In the genomic region with DNA sequence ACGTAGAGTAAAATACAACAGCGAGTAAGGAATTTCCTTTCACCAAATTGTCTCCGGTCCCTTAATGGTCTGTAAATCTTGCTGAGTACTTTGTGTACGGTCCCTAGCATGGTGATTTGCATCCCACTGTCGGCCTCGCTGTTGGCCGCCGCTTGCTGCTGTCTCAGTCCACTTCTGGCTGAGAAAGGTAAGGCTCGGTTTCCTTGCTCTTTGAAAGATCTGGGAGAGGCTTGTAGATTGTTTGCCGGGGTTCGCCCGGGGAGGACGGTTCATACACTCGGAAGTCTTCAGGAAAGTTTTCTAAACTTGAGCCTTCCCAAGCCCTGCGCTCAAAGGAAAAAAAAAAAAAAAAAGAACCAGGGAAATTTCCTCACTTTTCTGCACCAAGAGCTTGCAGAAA, we compare ENCODE assay signal across 8 mouse cellular contexts. TPM values are rescaled to one million over a fixed set of nuclear protein-coding genes. Genes with fewer than 3 reads are reported as not detected.
DNase-seq lines count a peak whose midpoint lies in the region; ATAC-seq and TF ChIP-seq lines count a peak whose summit lies in the region.

No protein-coding gene starts in this region.

- under 1% methylated on average over 15 of the region's 15 CpGs for WGBS in embryonic facial prominence, embryonic 15.5 days
- WGBS in lung, embryonic 14.5 days: 2% methylated on average over 15 of the region's 15 CpGs

- no peak for TF ChIP-seq CTCF in lung, embryonic 14.5 days (IDR thresholded peaks at IDR 0.05; ENCODE audit: low read depth)

- DNase-seq in right cerebral cortex, adult 18-20 months: peak; percentile 20
- no peak for DNase-seq in right cerebral cortex, postnatal 36 days (ENCODE audit: low spot score in 2 of 2)
- peak; percentile 74 to 75 for DNase-seq in heart, postnatal 10 days
- peak; percentile 67 to 70 for DNase-seq in kidney, postnatal 36 days
- DNase-seq in lung, embryonic 14.5 days: peak; percentile 87
- DNase-seq in retina, embryonic 14.5 days (ENCODE audit: low spot score): peak; percentile 73
- no peak for DNase-seq in cerebellum, adult 8-10 months

- no peak for ATAC-seq in embryonic facial prominence, embryonic 15.5 days (ENCODE audit: insufficient number of reproducible peaks, low FRiP score, low TSS enrichment, low read depth)
- no peak for ATAC-seq in lung, embryonic 14.5 days (ENCODE audit: insufficient read depth)

- H3K9me3 ChIP-seq in embryonic facial prominence, embryonic 15.5 days (replicated peaks): no peaks in the 10 kb centered on the region
- no peaks in the 10 kb centered on the region for H3K9me3 ChIP-seq in lung, embryonic 14.5 days (ENCODE audit: low read depth, low read length)

- H3K4me3 ChIP-seq in embryonic facial prominence, embryonic 15.5 days (replicated peaks): peak overlapping the region; percentile 50
- H3K4me3 ChIP-seq in lung, embryonic 14.5 days (ENCODE audit: low read depth, low read length): peak overlapping the region; percentile 45

- H3K36me3 ChIP-seq in embryonic facial prominence, embryonic 15.5 days: peaks cover 5% of the 10 kb centered on the region; the same call in 1 of the 2 replicates
- H3K36me3 ChIP-seq in lung, embryonic 14.5 days (ENCODE audit: insufficient read depth): no peaks in the 10 kb centered on the region

- H3K9ac ChIP-seq in embryonic facial prominence, embryonic 15.5 days: peak overlapping the region; percentile 35
- H3K9ac ChIP-seq in lung, embryonic 14.5 days: peak overlapping the region; percentile 54

- H3K27ac ChIP-seq in embryonic facial prominence, embryonic 15.5 days (replicated peaks): peak overlapping the region; percentile 69; the same call in 1 of the 2 replicates
- 0 out of 2 replicates have a peak overlapping the region, but pooled peaks have one; percentile 15 for H3K27ac ChIP-seq in lung, embryonic 14.5 days (ENCODE audit: low read depth)

- H3K27me3 ChIP-seq in embryonic facial prominence, embryonic 15.5 days: no peaks in the 10 kb centered on the region; the same call in 1 of the 2 replicates
- peaks cover 9% of the 10 kb centered on the region; the same call in 1 of the 2 replicates for H3K27me3 ChIP-seq in lung, embryonic 14.5 days (ENCODE audit: insufficient read depth, low read length)

- intact Hi-C loops in heart, postnatal 10 days (cut with DNase I): loop anchor here (5.0 kb wide), 1 partner anchor 43 kb away; no protein-coding TSS in a partner anchor

- peak overlapping the region; percentile 63 for H3K4me2 ChIP-seq in embryonic facial prominence, embryonic 15.5 days (replicated peaks)
- H3K4me2 ChIP-seq in lung, embryonic 14.5 days: peak overlapping the region; percentile 67

- peaks cover 54% of the 10 kb centered on the region for H3K4me1 ChIP-seq in embryonic facial prominence, embryonic 15.5 days
- peaks cover 23% of the 10 kb centered on the region for H3K4me1 ChIP-seq in lung, embryonic 14.5 days (ENCODE audit: insufficient read depth)

RNA-seq across cellular contexts. Expression of gene Tmem100, which starts 0.4 kb away (rescaled TPM):
- polyA plus RNA-seq in embryonic facial prominence, embryonic 15.5 days (2015; fragmentation: Nextera tagmentation; extraction: Ambion mirVana): 27.4 and 30.6 TPM in 2 replicates
- total RNA-seq in heart, postnatal 10 days (2021): 10 to 100 TPM; 20.4 to 39.3 TPM
- polyA plus RNA-seq in lung, embryonic 14.5 days (2014; fragmentation: Nextera tagmentation; extraction: Ambion mirVana): 20.9 and 23.0 TPM in 2 replicates

RNA-seq across cellular contexts. Expression of gene Pctp, which starts 27.9 kb away (rescaled TPM):
- polyA plus RNA-seq in embryonic facial prominence, embryonic 15.5 days (2015; fragmentation: Nextera tagmentation; extraction: Ambion mirVana): 4.7 and 4.9 TPM in 2 replicates
- total RNA-seq in heart, postnatal 10 days (2021): 1 to 10 TPM; 4.5 to 5.6 TPM
- polyA plus RNA-seq in lung, embryonic 14.5 days (2014; fragmentation: Nextera tagmentation; extraction: Ambion mirVana): 6.4 and 8.3 TPM in 2 replicates

Comparison
In these comparisons a context has a peak if more than half of its experiments do, and no peak if none do; other contexts are left out.
1. DNase-seq: peak in right cerebral cortex, adult 18-20 months (single experiment), heart, postnatal 10 days (2 of 2), kidney, postnatal 36 days (2 of 2), lung, embryonic 14.5 days (single experiment) and retina, embryonic 14.5 days (single experiment); none in right cerebral cortex, postnatal 36 days (0 of 2) and cerebellum, adult 8-10 months (single experiment).